Mouse (Mus musculus): ENCODE data around the gene Serpinf2. TPM values are rescaled to one million over a fixed set of nuclear protein-coding genes. Genes with fewer than 3 reads are reported as not detected.
"Not testable (repeated sequence)": the region's sequence is repeated elsewhere in the genome, so short reads cannot be mapped to it uniquely, and the experiment has no call there.

Gene Serpinf2
- polyA plus RNA-seq, 1 experiment from 2014 or later: 372 TPM

DNA sequence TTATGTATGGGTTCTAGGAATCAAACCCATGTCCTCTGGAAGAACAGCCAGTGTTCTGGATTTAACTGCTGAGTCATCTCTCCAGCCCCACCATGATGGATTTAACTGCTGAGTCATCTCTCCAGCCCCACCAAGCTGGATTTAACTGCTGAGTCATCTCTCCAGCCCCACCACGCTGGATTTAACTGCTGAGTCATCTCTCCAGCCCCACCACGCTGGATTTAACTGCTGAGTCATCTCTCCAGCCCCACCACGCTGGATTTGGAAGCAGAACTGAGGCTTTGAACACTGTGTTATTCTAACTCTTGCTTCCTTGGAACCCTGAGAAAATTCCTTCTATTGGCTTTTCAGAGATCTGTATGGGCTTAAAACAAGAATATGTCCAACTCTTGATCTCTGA, 55.9 kb downstream of the Serpinf2 start:
- ATAC-seq (ENCODE audit: low read depth); H3K9ac ChIP-seq; H3K4me3 ChIP-seq (replicated peaks); H3K9me3 ChIP-seq (replicated peaks); H3K4me1 ChIP-seq (replicated peaks); H3K27me3 ChIP-seq; H3K4me2 ChIP-seq: not testable (repeated sequence)
- Histone ChIP-seq H3K27ac (peak overlapping the region; percentile 56), H3K36me3 (peaks cover 12% of the 10 kb centered on the region)
- 10% methylated on average over 3 of the region's 3 CpGs for WGBS (ENCODE audit: insufficient replicate concordance)
- peak; percentile 20 for DNase-seq

MicroRNAs within 50 kb of the gene (microRNA counts, 519-probe panel; counts per million panel counts)
- 7,061 counts per million, percentile 90 among the panel's probes with 10 or more counts for microRNA mmu-miR-22

Small RNAs within 50 kb of the gene (microRNA-seq; reads per million reads assigned to microRNA genes)
- gene Mir22: 13,202 reads per million, percentile 96 among the genes with 10 or more reads in this experiment

Other genes with a start within 250 kb of the Serpinf2 start
- gene Dph1, start 248.3 kb downstream of the Serpinf2 start, polyA plus RNA-seq (2015; fragmentation: Nextera tagmentation; extraction: Ambion mirVana): 13.8 and 15.8 TPM in 2 replicates
- gene Rtn4rl1, start 245.8 kb downstream of the Serpinf2 start, polyA plus RNA-seq (2015; fragmentation: Nextera tagmentation; extraction: Ambion mirVana): 0.78 and 0.97 TPM in 2 replicates
- gene Rpa1, start 91.3 kb downstream of the Serpinf2 start, polyA plus RNA-seq (2015; fragmentation: Nextera tagmentation; extraction: Ambion mirVana): 113 and 137 TPM in 2 replicates
- gene Smyd4, start 91.2 kb downstream of the Serpinf2 start, polyA plus RNA-seq (2015; fragmentation: Nextera tagmentation; extraction: Ambion mirVana): 5.1 and 6.6 TPM in 2 replicates
- 179 and 181 TPM in 2 replicates for gene Serpinf1, start 16.9 kb downstream of the Serpinf2 start, polyA plus RNA-seq (2015; fragmentation: Nextera tagmentation; extraction: Ambion mirVana)
- 18.5 and 21.3 TPM in 2 replicates for gene Wdr81, start 15.1 kb upstream of the Serpinf2 start, polyA plus RNA-seq (2015; fragmentation: Nextera tagmentation; extraction: Ambion mirVana)
- gene Tlcd2, start 22.1 kb upstream of the Serpinf2 start, polyA plus RNA-seq (2015; fragmentation: Nextera tagmentation; extraction: Ambion mirVana): 18.7 and 18.8 TPM in 2 replicates
- 28.2 and 31.5 TPM in 2 replicates for gene Prpf8, start 47.2 kb upstream of the Serpinf2 start, polyA plus RNA-seq (2015; fragmentation: Nextera tagmentation; extraction: Ambion mirVana)
- gene Rilp, start 70.5 kb upstream of the Serpinf2 start, polyA plus RNA-seq (2015; fragmentation: Nextera tagmentation; extraction: Ambion mirVana): 1.4 and 1.6 TPM in 2 replicates
- gene Scarf1, start 73.9 kb upstream of the Serpinf2 start, polyA plus RNA-seq (2015; fragmentation: Nextera tagmentation; extraction: Ambion mirVana): 2.6 and 3.0 TPM in 2 replicates
- 3.7 and 5.9 TPM in 2 replicates for gene Slc43a2, start 92.1 kb upstream of the Serpinf2 start, polyA plus RNA-seq (2015; fragmentation: Nextera tagmentation; extraction: Ambion mirVana)
- 33.2 and 38.3 TPM in 2 replicates for gene Pitpna, start 148.5 kb upstream of the Serpinf2 start, polyA plus RNA-seq (2015; fragmentation: Nextera tagmentation; extraction: Ambion mirVana)
- 12.9 and 13.9 TPM in 2 replicates for gene Inpp5k, start 191.4 kb upstream of the Serpinf2 start, polyA plus RNA-seq (2015; fragmentation: Nextera tagmentation; extraction: Ambion mirVana)
- gene Myo1c, start 210.9 kb upstream of the Serpinf2 start, polyA plus RNA-seq (2015; fragmentation: Nextera tagmentation; extraction: Ambion mirVana): 18.3 and 23.0 TPM in 2 replicates
- gene Crk, start 239.7 kb upstream of the Serpinf2 start, polyA plus RNA-seq (2015; fragmentation: Nextera tagmentation; extraction: Ambion mirVana): 37.1 and 41.6 TPM in 2 replicates